Mouse (Mus musculus) gastrocnemius, adult 18-20 months (tissue): ENCODE data around the gene Nacc2. TPM values are rescaled to one million over a fixed set of nuclear protein-coding genes. Genes with fewer than 3 reads are reported as not detected.
A peak's percentile ranks its signal among the peaks of the same experiment; 100 is the strongest.

ENCODE experiments used
- DNase-seq: peaks from one replicate; pipeline ENCODE4 v3.0.0; 2021; ENCODE audit warnings: low spot score
- long read RNA-seq, 2 experiments: library from polyadenylated mRNA; stranded (forward); transcript quantifications; one replicate each; pipeline ENCODE4 v2.0.0; 2021
- total RNA-seq, 2 experiments: library from RNA; stranded (reverse); gene quantifications; 2 replicates each; pipeline ENCODE4 v1.2.3; 2021

The Nacc2 gene
- total RNA-seq: 10 to 100 TPM; 23.4 to 24.5 TPM
- long read RNA-seq, experiment 1, full-length matches to known transcripts: 28 of 49 reads
- long read RNA-seq, experiment 1, partial matches to known transcripts: 3 of 49 reads
- long read RNA-seq, experiment 1, other reads (novel, unspliced or antisense): 18 of 49 reads
- long read RNA-seq, experiment 2, full-length matches to known transcripts: 15 of 28 reads
- long read RNA-seq, experiment 2, partial matches to known transcripts: 2 of 28 reads
- long read RNA-seq, experiment 2, other reads (novel, unspliced or antisense): 11 of 28 reads

DNA sequence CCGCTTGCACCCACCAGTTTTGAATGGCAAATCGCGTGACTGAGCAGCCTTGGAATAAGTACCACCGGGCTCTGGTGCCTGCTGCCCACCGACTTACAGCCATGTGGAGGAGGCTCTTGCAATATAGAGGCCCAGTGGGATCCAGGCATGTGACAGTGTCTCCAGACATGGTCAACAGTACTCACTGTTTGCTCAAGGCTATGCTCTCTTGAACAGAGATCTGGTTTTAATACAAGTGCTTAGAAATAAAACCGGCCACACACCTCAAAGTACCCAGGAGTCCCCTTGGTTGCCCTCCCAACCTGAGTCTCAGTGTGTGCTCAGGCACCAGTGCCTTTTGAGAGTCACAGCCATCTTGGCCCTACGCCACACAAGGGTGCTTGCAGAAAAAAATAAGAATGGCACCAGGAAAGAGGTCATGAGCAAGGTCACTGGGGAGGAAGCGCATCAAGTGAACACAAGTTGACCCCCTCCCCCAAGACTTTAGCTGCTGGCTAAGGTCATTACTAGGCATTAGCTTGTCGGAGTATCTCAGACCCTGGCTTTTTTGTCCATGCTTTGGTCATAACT, at the start of gene Nacc2:
Gene Nacc2 (minus strand): TSS at position 142 of the 570 bp plus-strand sequence.
- DNase-seq: no peak

DNA sequence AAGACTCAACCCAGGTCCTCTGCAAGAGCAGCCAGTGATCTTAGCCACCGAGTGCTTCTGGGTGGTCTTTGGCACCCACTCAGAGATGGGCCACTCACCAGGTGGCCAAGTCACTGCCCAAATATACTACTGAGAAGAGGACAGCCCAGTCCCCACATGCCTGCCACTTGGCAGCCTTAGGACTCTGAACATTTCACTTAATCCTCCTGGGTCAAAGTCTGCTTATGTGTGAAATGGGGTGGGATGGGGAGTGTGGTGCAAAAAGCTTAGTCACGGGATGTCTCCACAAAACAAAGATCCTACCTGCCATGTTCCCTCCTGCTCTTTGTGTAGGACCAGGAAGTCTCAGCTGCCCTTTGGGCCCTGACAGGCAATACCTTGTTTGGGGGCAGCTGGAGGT, 49.1 kb upstream of the Nacc2 start:
- no peak for DNase-seq

DNA sequence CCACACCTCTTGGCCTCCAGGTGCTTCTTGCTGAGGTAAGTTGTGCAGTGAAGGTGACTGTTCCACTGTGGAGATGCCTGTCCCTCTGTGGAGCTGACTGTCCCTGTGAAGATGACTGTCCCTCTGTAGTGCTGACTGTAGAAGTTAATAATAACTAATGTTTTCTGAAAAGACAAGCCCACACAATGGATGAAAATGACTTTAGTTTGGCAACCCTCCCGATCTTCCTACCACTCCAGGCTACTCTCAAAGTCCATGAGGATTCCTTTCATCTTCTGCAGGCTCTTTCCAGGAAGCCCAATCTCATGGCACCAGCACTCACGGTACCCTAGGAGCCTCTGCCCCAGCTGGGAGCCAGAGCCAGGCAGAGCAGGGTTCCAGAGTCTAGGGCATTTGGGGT, 47.4 kb upstream of the Nacc2 start:
- no peak for DNase-seq

DNA sequence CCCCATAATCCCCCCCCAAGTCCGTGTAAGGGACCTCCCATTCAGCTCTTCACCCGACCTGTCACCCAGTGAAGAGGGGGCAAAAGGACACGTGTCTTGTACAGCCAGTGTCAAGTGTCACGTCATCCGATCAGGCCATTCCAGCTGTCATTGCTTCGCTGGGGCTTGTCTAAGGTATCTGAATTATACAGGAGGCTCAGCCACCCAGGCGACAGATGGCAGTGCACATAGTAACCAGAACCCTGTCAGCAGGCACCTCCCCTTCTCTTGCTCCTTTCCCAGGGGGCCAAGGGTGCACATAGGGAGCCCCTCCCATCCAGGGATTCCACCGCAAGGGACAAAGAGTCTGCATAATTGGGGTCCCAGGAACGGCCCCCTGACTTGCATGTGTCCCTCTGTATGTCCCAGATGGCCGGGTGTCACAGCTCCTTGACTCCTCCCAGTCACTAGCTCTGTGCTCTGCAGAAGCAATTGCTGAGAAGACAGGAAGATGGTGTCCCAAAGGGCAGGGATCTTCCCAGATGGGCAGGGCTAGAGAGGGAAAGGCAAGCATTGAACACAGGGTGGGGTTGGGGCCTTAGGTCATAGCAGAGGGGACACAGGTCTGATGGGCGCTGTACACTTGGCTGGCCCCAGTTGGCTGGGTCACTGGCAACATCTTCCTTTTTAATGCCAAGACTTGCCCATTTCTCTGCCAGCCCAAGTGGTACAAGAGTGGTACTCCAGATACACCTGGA, 46.0 kb upstream of the Nacc2 start:
- DNase-seq: no peak

DNA sequence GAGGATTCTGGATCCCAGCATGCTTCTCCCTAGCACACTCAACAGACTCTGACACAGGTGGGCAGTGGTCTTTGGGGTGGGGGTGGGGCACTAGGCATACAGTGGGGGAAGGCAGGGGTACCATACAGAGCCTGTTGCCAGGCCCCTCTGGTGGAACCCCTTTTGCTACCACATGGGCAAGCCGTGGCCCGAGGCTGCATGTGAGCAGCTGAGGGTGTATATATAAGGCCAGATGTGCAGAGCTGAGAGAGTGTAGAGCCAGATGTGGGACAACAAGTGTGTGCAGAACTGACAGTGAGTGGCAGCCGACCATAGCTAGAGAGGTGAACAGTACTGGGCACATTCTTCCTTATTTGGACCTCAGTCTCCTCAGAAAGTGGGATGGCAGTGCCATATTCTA, 43.9 kb upstream of the Nacc2 start:
- no peak for DNase-seq

DNA sequence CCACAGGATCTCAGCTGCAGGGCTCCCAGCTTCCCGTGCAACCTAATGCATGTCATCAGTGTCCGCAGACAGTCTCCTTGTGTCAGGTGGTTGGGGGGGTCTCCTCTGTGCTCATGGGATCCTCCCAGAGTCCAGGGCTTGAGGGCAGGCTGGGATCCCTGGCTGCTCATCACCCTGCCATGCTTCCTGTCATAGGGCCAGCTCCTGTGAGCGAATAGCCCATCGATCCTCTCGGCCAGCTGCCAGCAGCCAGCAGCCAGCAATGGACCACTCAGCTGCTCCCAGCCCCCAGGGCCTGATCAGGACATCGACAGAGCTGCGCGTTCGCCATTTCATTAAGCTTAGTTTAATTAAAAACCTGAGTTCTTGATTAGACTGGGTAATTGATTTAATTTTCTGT, 35.0 kb upstream of the Nacc2 start:
- no peak for DNase-seq

DNA sequence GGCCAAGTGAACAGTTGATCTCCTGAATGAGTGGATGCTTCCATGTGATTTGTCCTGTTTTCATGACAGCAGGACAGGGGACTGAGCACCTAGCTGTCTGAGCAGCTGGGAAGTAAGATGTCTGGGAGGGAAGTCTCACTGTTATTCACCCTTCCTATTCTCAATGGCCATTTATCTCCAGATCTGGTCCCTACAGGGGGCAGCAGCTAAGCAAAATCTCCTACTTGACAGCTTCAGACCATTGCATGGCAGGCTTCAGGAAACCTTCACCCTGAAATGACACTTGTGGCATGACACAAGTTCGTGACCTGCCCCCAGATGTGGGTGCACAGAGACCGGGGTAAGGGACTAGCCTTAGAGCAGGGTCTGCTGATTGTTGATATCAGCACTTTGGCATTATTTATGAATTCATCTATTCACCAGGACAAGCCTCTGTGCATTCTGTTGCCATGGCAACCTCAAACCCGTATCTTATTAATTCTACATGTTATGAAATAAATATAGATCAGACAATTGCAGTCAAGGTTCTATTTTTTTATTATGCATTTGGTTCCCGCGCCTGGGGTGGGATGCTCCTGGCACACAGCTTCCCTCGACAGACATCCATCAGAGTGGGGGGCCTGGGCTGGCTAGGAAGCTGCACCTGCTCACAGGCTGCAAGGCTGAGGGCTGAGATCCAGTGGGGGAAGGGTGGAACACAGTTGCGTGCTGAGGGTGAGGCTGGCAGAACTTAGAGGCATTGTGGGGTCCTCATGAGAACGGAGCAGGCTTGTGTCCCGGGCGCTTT, 33.4 kb upstream of the Nacc2 start:
- DNase-seq: no peak

DNA sequence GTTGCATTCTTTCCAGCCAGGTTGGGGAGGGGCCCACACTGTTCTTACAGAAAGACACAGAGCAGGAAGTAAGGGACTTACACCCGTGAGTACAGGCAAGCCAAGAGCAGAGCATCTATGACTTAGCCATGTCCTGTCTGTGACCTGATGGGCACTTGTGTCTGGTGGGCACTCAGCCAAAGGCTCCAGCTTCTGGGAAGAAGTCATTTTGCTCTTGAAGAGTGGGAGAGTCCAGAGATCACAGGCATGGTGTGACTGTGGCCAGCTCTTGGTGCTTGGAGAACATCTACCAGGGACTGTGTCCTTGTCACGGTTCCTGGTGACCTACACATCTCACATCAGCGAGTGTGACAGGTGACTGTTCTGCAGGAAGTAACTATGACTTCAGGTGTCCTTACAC, 32.7 kb upstream of the Nacc2 start:
- no peak for DNase-seq

DNA sequence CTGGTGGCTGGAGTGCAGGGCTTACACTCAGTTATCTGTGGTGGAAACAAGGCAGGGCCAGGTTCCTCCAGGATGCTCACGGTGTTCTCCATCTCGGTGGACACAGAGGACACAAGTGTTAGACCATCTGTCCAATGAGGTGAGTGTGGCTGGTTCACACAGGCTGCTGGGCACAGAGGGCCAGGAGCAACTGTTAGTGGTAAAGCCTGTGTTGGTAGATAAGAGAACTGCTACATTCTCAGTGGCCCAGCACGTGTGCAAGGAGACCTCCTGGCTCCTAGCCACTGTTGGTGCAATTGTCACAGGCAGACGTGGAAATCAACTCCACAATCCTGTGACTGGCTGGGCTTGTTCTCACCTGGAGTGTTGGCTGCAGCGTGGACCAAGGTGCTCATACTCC, 31.6 kb upstream of the Nacc2 start:
- DNase-seq: no peak

DNA sequence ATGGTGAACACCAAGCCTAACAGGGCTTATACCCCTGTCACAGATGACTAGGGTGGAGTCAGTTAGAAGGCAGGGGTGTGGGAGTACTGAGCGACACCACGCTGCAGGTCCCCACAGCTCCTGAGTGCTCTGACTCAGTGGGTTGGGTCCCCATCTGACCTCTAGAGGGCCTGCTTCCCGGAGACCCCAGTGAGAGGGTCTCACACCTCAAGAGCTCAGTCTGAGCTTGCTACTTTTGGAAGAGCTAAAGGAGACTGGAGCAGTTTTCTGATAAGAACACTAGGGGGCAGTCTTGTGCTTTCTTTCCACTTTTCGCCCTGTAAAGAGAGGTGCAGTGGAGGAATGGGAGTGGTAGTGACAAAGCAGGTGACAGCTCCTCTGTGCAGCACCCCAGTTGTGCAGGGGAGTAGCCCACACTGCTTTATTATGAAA, 30.9 kb upstream of the Nacc2 start:
- DNase-seq: no peak

DNA sequence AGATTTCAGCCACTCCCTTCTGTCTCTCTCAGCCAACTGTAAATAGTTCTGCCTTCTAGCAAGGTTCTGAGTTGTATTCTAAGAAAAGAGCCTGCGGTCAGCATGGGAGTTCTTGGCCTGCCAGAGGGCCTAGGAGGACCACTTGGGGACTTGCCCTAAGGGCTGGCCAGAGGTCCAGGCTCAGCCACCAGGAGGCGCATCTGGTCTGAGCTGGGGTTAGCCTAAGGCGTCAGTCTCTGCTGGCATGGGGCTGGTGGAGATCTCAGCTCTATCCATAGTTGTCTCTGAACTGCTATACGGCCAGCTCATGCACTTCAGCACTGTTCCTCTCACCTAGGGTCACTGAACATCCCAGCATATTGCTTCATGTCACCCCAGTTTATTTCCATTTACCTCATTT, 30.3 kb upstream of the Nacc2 start:
- DNase-seq: no peak

DNA sequence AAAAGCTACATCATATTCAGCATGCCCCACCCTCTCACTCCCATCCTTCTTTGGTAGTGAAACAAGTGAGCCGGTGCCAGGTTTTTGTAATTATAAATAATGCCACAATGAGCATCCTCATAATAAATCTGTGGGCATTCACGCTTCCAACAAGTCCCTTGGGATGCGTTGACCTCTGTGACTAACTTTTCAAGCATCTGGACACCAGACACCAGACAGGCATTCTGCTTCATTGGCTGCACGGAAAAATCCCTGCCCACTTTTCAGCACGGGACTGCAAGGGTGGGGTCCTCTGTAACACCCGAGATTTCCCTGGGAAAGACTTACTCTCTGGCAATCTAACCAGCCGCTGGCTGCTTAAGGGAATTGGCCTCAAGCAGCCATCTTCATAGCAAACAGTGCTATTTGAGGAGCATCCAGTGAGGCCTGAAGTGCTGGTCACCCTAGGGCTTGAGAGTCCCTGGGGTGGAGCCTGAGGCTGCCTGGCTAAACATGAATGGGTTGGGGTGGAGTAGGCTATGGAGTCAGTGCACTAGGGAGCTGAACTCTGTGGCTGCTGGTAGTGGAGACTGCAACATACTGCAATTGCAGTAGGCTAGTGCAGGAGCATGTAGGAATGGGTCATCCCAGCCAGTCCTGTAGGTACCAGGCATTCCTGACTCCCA, 24.8 kb upstream of the Nacc2 start:
- peak; percentile 32 for DNase-seq

DNA sequence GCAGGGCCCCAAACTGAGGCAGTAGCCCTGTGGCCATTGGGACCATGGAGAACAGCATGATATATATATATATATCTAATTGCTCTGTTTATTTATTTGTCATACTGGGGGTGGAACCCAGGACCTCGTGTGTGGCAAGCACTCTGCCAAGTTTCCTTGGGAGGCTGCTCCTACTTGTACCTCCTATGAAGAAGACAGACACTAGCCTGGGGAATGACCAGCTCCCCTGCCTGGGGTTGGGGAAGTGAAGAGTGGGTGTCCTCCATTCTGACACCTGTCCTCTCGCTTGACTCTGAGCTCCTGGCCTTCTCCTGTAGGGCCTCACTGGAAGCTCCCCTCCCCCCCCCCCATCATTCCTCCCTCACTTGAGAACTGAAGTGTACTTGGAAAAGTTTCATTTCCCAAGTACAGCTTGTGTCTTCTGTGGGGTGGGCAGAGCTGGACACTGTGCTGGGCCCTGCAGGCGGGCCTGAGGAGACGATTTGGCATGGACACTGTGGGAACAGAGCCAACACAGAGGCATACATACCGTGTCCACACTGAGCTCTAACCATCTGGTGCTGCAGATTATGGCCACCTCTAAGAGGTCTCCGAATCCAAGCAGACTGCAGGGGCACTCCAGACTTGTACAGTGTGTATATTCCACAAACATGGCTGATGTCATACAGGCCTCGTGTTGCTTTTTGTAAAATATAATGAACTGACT, 23.5 kb upstream of the Nacc2 start:
- DNase-seq: no peak

DNA sequence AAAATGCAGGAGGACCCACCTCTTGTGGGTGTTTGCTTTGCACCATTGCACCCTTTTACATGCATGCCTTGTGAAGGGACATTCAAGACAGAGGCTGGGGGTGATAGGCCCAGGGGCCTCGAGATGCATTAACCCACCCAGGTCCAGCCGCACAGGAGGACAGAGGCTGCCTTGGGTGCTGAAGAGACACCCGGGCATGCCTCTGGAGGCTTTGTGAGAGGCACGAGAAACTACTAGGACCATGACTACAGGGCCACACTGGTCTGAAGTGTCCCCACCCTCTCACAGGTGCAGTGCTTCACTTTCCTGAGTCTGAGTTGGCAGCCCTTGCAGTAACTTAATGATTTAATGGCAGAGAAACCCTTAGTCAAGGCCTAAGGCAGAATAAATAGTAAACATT, 22.1 kb upstream of the Nacc2 start:
- DNase-seq: no peak

DNA sequence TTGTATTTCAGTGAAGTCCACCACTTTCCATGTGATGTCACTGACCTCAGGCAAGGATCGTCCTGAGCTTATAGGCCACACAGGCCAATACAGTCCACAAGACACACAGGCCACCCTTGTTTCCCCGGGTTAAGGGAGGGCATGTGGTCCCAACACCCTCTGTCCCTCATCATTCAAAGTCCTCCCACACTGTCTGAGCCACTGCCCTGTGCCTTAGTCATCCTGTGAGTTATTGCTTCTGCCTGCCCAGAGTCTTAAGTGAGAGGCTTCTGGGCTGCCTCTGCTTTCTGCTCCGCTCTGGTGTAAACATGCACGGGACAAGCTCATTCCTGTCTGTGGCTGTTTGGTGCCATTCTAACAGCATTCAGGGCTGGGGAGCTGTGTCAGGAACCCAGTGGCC, 21.3 kb upstream of the Nacc2 start:
- no peak for DNase-seq

DNA sequence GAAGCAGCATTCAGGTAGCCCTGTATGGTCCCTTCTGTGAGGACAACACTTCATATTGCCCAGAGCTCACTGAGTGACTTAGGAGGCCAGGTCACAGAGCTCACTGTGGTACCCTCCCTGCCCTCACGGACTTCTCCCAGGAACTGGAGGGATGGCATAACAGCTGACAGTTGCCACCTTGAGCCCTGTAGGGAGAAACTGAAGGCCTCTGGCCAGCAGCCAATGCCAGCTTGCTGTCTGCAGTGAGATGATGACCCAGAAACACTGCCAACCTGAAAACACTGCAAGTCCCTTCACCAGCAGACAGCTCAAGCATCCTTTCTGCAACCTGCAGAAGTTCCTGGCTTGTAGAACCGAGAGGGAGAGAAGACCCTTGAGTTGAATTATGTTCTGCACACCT, 20.5 kb upstream of the Nacc2 start:
- DNase-seq: peak; percentile 58

DNA sequence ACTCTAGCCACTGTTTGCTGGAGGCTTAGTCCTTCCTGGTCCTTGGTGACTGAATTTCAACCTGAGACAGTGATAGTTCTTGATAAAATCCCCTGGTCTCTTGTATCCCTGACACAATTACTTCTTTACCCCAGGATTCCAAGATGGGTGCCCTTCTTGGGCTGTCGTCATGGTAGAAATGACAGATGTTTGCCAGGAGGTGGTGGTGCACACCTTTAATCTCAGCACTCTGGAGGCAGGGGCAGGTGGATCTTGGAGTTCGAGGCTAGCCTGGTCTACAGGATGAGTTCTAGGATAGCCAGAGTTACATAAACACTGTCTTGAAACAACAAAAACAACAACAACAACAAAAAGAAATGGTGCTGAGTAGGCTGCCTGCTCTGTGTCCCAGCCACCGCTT, 20.0 kb upstream of the Nacc2 start:
- no peak for DNase-seq

DNA sequence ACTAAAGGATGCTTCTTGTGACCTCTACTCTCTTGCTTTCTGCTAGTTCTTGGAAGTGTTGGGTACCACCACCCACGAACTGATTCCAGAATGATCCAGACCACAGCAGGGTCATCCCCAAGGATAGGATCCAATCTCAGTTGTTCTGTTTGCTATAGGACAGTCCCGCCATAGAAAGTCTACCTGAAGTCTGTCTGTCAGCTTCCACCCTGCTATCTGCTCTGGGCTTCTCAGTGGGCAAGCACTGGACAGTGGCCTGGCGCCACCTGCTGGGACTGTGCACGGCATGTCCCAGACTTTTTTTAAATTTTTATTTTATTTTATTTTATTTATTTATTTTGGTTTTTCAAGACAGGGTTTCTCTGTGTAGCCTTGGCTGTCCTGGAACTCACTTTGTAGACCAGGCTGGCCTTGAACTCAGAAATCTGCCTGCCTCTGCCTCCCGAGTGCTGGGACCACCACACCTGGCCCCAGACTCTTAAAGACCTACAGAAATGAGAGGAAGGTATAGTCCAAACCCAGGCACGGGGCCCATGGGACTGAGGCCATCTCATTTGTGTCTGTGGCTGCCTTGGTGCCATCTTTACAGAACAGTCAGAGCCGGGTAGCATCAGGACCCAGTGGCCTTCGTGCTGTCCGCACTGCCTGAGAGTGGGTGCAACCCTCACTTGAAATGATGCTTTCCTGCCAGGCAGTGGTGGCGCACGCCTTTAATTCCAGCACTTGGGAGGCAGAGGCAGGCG, 19.0 kb upstream of the Nacc2 start:
- peak; percentile 52 for DNase-seq

DNA sequence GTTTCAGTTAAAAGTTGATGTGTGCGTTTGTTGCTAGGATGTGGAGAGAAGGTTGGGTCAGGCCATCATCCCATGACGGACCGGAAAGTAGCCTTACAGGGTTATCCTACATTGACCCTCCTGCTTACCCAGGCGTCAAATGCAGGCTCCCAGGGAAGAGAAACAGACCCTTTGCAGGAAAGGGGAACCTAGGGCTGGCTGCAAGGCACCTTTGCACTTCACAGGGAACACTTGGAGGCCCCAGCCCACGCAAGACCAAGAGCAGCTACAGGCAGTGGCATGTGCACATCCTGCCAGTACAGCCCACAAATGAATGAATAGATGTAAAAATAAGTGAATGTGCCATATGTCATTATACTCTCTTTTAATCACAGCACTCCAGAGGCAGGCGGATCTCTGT, 17.9 kb upstream of the Nacc2 start:
- no peak for DNase-seq

DNA sequence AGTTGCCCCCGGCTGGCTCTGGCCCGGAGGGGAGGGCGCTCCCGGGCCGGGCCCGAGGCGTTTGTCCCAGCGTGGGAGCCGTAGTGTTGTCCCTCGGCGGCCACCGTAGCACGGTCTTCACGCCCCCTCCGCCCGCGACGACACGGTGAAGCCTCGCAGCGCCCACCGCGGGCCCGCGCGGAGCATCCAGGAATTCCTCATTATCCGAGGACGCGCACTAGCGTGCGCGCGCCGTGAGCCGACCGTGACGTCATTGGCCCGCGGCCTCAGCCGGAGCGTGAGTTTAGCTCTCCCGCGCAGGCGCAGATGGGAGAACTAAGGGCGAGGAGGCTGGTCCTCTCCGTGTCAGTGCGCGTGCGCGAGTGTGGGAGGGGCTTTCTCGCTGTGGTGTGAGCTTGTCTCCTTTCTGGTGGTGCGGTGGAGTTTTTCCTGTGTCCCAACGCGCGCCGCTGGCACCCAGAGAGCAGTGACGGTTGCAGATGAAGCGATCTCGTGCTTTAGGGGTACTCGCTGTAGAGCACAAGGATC, 17.3 kb upstream of the Nacc2 start:
- peak; percentile 99 for DNase-seq
